In genomic region chr7:96152431-96152830, GRCm38 (mm10) we compare ENCODE assay signal across 9 mouse cellular contexts. TPM values are rescaled to one million over a fixed set of nuclear protein-coding genes. Genes with fewer than 3 reads are reported as not detected.
DNase-seq lines count a peak whose midpoint lies in the region; ATAC-seq and TF ChIP-seq lines count a peak whose summit lies in the region.
"Had no signal": no experiment of that assay in that cellular context is flagged by ENCODE, and none has a peak within 500 bp of the region (broad histone marks: within the 10 kb centered on the region; RNA-seq: fewer than 3 reads in every experiment).

No protein-coding gene starts in this region.

- H3K27me3 ChIP-seq in kidney, embryonic 14.5 days (ENCODE audit: control insufficient read depth, insufficient read depth, low read length) = no peaks in the 10 kb centered on the region
- H3K27me3 ChIP-seq in kidney, adult 2 months (replicated peaks; ENCODE audit: control insufficient read depth, insufficient read depth, low read length) = no peaks in the 10 kb centered on the region
- no peaks in the 10 kb centered on the region for H3K27me3 ChIP-seq in hindbrain, embryonic 14.5 days (ENCODE audit: control insufficient read depth, insufficient read depth, low read length)
- no peaks in the 10 kb centered on the region for H3K27me3 ChIP-seq in midbrain, embryonic 16.5 days (ENCODE audit: control insufficient read depth, insufficient read depth, low read depth, low read length)

- TF ChIP-seq POLR2A in kidney, adult 2 months (IDR thresholded peaks at IDR 0.05; ENCODE audit: low read depth, low read length) = no peak

- H3K36me3 ChIP-seq in kidney, embryonic 14.5 days (ENCODE audit: control insufficient read depth, insufficient read depth, low read length) = no peaks in the 10 kb centered on the region
- H3K36me3 ChIP-seq in kidney, adult 2 months (ENCODE audit: control insufficient read depth, insufficient read depth, low read length) = no peaks in the 10 kb centered on the region
- H3K36me3 ChIP-seq in hindbrain, embryonic 14.5 days (replicated peaks; ENCODE audit: control insufficient read depth, insufficient read depth) = no peaks in the 10 kb centered on the region
- no peaks in the 10 kb centered on the region for H3K36me3 ChIP-seq in midbrain, embryonic 16.5 days (ENCODE audit: control insufficient read depth, insufficient read depth, low read length)
- H3K36me3 ChIP-seq: G1E had no signal

- H3K4me3 ChIP-seq in kidney, embryonic 14.5 days (ENCODE audit: low read length) = peak overlapping the region; percentile 36; the same call in 1 of the 2 replicates
- no peak overlapping the region for H3K4me3 ChIP-seq in kidney, adult 2 months (ENCODE audit: insufficient read depth, low read depth, low read length)
- peak overlapping the region; percentile 29; the same call in 1 of the 2 replicates for H3K4me3 ChIP-seq in hindbrain, embryonic 14.5 days (replicated peaks; ENCODE audit: low read length)
- peak overlapping the region; percentile 37 for H3K4me3 ChIP-seq in midbrain, embryonic 16.5 days (ENCODE audit: low read depth, low read length)

- no peak; the same call in 1 of the 2 replicates for ATAC-seq in kidney, embryonic 14.5 days (ENCODE audit: low FRiP score, low TSS enrichment)
- ATAC-seq in hindbrain, embryonic 14.5 days (ENCODE audit: low FRiP score) = no peak; the same call in 1 of the 2 replicates
- ATAC-seq in midbrain, embryonic 16.5 days = no peak

- H3K4me2 ChIP-seq in kidney, embryonic 14.5 days (replicated peaks; ENCODE audit: low read depth, low read length) = peak overlapping the region; percentile 45
- peak overlapping the region; percentile 43 for H3K4me2 ChIP-seq in hindbrain, embryonic 14.5 days (replicated peaks)
- peak overlapping the region; percentile 57 for H3K4me2 ChIP-seq in midbrain, embryonic 16.5 days (ENCODE audit: low read length)

- no peak for TF ChIP-seq CTCF in kidney, adult 2 months (conservative IDR thresholded peaks at IDR 0.05; ENCODE audit: insufficient read depth, insufficient read length, low read depth, low read length)

- 18% methylated on average over 4 of the region's 4 CpGs for WGBS in kidney, embryonic 14.5 days
- 26% methylated on average over 4 of the region's 4 CpGs for WGBS in kidney, adult 2 months
- WGBS in hindbrain, embryonic 14.5 days = 5% methylated on average over 4 of the region's 4 CpGs
- 3% methylated on average over 4 of the region's 4 CpGs for WGBS in midbrain, embryonic 16.5 days

- no peaks in the 10 kb centered on the region for H3K9me3 ChIP-seq in kidney, embryonic 14.5 days (ENCODE audit: control insufficient read depth, low read length)
- no peaks in the 10 kb centered on the region for H3K9me3 ChIP-seq in hindbrain, embryonic 14.5 days (ENCODE audit: control insufficient read depth, low read length)
- no peaks in the 10 kb centered on the region for H3K9me3 ChIP-seq in midbrain, embryonic 16.5 days (replicated peaks; ENCODE audit: control insufficient read depth, low read length, poor library complexity, severe bottlenecking)

- no peak for DNase-seq in kidney, adult 2 months
- peak; percentile 44 for DNase-seq in embryo, embryonic 11 days
- DNase-seq in hindbrain, embryonic 14.5 days (ENCODE audit: low spot score) = no peak
- DNase-seq in right cerebral cortex, postnatal 10 days (ENCODE audit: low spot score in 2 of 2) = no peak
- no peak for DNase-seq in right cerebral cortex, postnatal 25 days
- DNase-seq in spleen, postnatal 14 days (ENCODE audit: low spot score in 2 of 2) = no peak

- peak overlapping the region; percentile 40; the same call in 1 of the 2 replicates for H3K9ac ChIP-seq in kidney, embryonic 14.5 days (ENCODE audit: low read depth, low read length)
- peak overlapping the region; percentile 47 for H3K9ac ChIP-seq in hindbrain, embryonic 14.5 days
- H3K9ac ChIP-seq in midbrain, embryonic 16.5 days (ENCODE audit: low read depth, low read length) = peak overlapping the region; percentile 60

- H3K4me1 ChIP-seq in kidney, embryonic 14.5 days (ENCODE audit: control insufficient read depth, insufficient read depth, low read length) = peaks cover 7% of the 10 kb centered on the region; the same call in 1 of the 2 replicates
- H3K4me1 ChIP-seq in kidney, adult 2 months (ENCODE audit: control insufficient read depth, insufficient read depth, low read length) = no peaks in the 10 kb centered on the region
- no peaks in the 10 kb centered on the region; the same call in 1 of the 2 replicates for H3K4me1 ChIP-seq in hindbrain, embryonic 14.5 days (replicated peaks; ENCODE audit: control insufficient read depth, insufficient read depth, low read length)
- H3K4me1 ChIP-seq in midbrain, embryonic 16.5 days (ENCODE audit: control insufficient read depth, insufficient read depth, low read length) = 0 out of 2 replicates have a peak, but pooled peaks cover 7% of the 10 kb centered on the region

- peak overlapping the region; percentile 27; the same call in 1 of the 2 replicates for H3K27ac ChIP-seq in kidney, embryonic 14.5 days (ENCODE audit: low read depth, low read length)
- H3K27ac ChIP-seq in kidney, adult 2 months (ENCODE audit: insufficient read depth, low read depth, low read length) = no peak overlapping the region
- H3K27ac ChIP-seq in hindbrain, embryonic 14.5 days = 0 out of 2 replicates have a peak overlapping the region, but pooled peaks have one; percentile 9
- no peak overlapping the region for H3K27ac ChIP-seq in midbrain, embryonic 16.5 days (ENCODE audit: low read length)

RNA-seq across cellular contexts. Expression of gene Tenm4, which starts 18.6 kb away (rescaled TPM):
- polyA plus RNA-seq in kidney, embryonic 14.5 days (2014; fragmentation: Nextera tagmentation; extraction: Ambion mirVana) = 41.4 and 51.0 TPM in 2 replicates
- polyA plus RNA-seq in kidney, adult 2 months (2012; rRNA removed) = 3.3 and 4.5 TPM in 2 replicates
- 37.5 and 38.1 TPM in 2 replicates for polyA plus RNA-seq in hindbrain, embryonic 14.5 days (2014; fragmentation: Nextera tagmentation; extraction: Ambion mirVana)
- polyA plus RNA-seq in midbrain, embryonic 16.5 days (2015; fragmentation: Nextera tagmentation; extraction: Ambion mirVana) = 41.4 and 53.4 TPM in 2 replicates

Comparison
In these comparisons a context has a peak if more than half of its experiments do, and no peak if none do; other contexts are left out.
1. H3K27ac ChIP-seq: peak in kidney, embryonic 14.5 days (single experiment) and hindbrain, embryonic 14.5 days (single experiment); none in kidney, adult 2 months (single experiment) and midbrain, embryonic 16.5 days (single experiment).
2. Peak in every context shown above with its lines, with median percentiles within 50 percentile points of each other: H3K4me2 ChIP-seq and H3K9ac ChIP-seq.